Mouse (Mus musculus): ENCODE measurements around the gene Lnpep.

DNA sequence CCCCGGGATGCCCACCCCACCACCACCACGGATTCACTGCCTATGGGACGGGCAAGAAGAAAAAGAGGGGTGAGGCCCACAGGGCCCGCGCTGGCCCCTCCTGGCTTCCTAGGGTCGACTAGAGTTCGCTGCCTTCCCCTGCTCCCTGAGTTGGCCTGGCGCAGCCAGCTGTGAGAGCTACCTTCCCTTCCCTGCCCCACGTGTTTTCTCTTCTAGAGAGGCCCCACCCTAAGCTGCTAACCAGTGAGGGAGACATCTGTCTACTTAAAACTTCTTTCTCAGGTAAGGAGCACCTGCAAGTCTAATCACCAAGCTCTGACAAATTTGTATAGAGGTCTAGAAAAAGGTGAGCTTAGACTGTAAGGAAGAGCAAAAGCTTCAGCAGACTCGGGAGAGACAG lies 118.2 kb downstream of the Lnpep start:
- TF ChIP-seq MAFK (IDR thresholded peaks at IDR 0.05; ENCODE audit: insufficient read depth, low read depth, low read length) (no peak), HCFC1 (IDR thresholded peaks at IDR 0.05; ENCODE audit: borderline replicate concordance, insufficient read depth, low read length) (no peak), ZC3H11A (IDR thresholded peaks at IDR 0.05; ENCODE audit: borderline replicate concordance, low read depth, low read length) (no peak)

Measured in ES-E14 (cell line).